Mouse (Mus musculus): Measurements from ENCODE around the gene Ctdnep1. TPM values are rescaled to one million over a fixed set of nuclear protein-coding genes. Genes with fewer than 3 reads are reported as not detected.
A peak's percentile ranks its signal among the peaks of the same experiment; 100 is the strongest.

Gene Ctdnep1
- polyA plus RNA-seq, 1 experiment from 2014 or later: 20.6 TPM

DNA sequence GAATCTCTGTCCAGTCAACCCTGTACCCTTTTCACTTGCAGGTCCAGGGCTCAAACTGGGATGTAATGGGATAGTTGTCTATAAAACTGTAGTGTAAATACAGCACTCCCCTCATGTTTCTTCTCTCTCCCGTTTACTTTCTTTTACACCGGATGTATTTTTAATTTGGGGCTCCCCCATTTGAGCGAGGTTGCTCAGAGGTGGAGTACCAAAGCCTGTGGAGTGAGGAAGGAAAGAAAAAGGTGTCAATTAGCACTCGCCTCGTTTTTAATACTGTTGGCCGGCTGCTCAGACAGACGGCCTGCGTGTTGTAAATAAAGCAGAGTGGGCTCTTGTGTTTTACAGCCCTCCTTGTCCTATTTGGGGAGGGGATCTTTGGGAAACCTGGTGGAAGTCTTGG is 18.7 kb downstream of the Ctdnep1 start:
- H3K4me3 ChIP-seq (ENCODE audit: low read length): no peak overlapping the region

DNA sequence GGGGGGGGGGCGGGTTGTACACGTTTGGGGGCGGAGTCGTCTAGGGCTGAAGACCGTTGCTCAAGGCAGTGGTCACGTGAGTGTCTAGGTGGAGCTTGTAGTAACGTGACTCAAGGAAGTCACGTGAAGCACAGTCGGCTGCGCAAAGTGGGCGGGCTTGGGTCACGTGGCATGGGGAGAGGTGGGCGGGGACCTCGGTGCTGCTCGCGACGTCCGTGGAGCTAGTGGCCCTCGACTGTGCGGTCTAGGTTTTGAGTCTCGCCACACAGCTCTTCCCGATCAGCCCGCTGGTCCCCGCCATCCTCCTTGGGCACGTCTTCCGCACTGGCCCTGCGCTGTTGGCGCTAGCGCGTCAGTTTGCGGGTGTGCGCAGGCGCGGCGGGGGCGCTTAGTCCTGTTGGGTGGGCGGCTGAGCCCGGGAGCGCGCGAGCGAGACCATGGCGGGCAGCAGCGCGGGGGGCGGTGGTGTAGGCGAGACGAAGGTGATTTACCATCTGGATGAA is 19.5 kb downstream of the Ctdnep1 start, which contains the start of gene Dvl2:
Gene Dvl2 (plus strand): TSS at position 200 of the 503 bp plus-strand sequence.
- H3K9me3 ChIP-seq (ENCODE audit: control insufficient read depth, low read length): no peaks in the 10 kb centered on the region
- peak; percentile 60 for ATAC-seq (ENCODE audit: low read depth)
- H3K4me3 ChIP-seq (ENCODE audit: low read length): peak within 1 kb of the TSS; percentile 77
- H3K4me1 ChIP-seq (replicated peaks; ENCODE audit: control insufficient read depth, insufficient read depth, low read length): peaks cover 28% of the 10 kb centered on the region
- H3K27me3 ChIP-seq (ENCODE audit: control insufficient read depth, insufficient read depth, low read depth, low read length): no peaks in the 10 kb centered on the region
- WGBS: under 1% methylated on average over 47 of the region's 48 CpGs
- H3K36me3 ChIP-seq (ENCODE audit: control insufficient read depth, insufficient read depth, low read length): peaks cover 23% of the 10 kb centered on the region
- peak within 1 kb of the TSS; percentile 61 for H3K4me2 ChIP-seq (ENCODE audit: low read depth, low read length)
- H3K27ac ChIP-seq (ENCODE audit: low read length): peak within 1 kb of the TSS; percentile 94
- peak within 1 kb of the TSS; percentile 84 for H3K9ac ChIP-seq (ENCODE audit: low read length)

More for the DNA sequence above, 18.7 kb downstream of the Ctdnep1 start:
- Histone ChIP-seq H3K4me2 (ENCODE audit: low read depth, low read length) (no peak overlapping the region), H3K36me3 (ENCODE audit: control insufficient read depth, insufficient read depth, low read length) (peaks cover 23% of the 10 kb centered on the region), H3K4me1 (replicated peaks; ENCODE audit: control insufficient read depth, insufficient read depth, low read length) (peaks cover 28% of the 10 kb centered on the region), H3K27ac (ENCODE audit: low read length) (peak overlapping the region; percentile 51), H3K9me3 (ENCODE audit: control insufficient read depth, low read length) (no peaks in the 10 kb centered on the region), H3K27me3 (ENCODE audit: control insufficient read depth, insufficient read depth, low read depth, low read length) (no peaks in the 10 kb centered on the region), H3K9ac (ENCODE audit: low read length) (no peak overlapping the region)
- no peak for ATAC-seq (ENCODE audit: low read depth)
- 78% methylated on average over 8 of the region's 8 CpGs for WGBS

DNA sequence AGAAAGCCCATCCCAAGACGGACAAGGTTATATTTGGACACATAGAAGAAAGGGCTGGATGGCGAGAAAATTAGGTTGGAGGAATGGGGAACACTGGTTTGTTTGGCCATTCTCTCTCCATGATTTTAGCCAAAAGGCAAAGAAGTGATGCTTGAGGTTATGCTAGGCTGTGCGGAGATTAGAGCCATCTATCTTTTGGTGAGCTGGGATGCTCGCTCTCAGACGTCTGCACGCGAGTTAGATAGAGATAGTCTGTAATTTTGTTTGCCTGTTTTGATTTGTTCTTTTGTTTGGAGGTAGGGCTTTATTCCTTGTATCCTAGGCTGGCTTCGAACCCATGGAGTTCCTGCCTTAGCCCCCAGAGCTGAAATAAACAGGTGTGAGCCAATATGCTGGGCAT is 20.2 kb downstream of the Ctdnep1 start:
- 4% methylated on average over 8 of the region's 8 CpGs for WGBS
- peak overlapping the region; percentile 77 for H3K4me3 ChIP-seq (ENCODE audit: low read length)
- peak overlapping the region; percentile 94 for H3K27ac ChIP-seq (ENCODE audit: low read length)
- no peaks in the 10 kb centered on the region for H3K27me3 ChIP-seq (ENCODE audit: control insufficient read depth, insufficient read depth, low read depth, low read length)
- H3K4me2 ChIP-seq (ENCODE audit: low read depth, low read length): peak overlapping the region; percentile 61
- peaks cover 28% of the 10 kb centered on the region for H3K4me1 ChIP-seq (replicated peaks; ENCODE audit: control insufficient read depth, insufficient read depth, low read length)
- H3K36me3 ChIP-seq (ENCODE audit: control insufficient read depth, insufficient read depth, low read length): peaks cover 29% of the 10 kb centered on the region
- no peaks in the 10 kb centered on the region for H3K9me3 ChIP-seq (ENCODE audit: control insufficient read depth, low read length)
- ATAC-seq (ENCODE audit: low read depth): no peak
- peak overlapping the region; percentile 84 for H3K9ac ChIP-seq (ENCODE audit: low read length)

DNA sequence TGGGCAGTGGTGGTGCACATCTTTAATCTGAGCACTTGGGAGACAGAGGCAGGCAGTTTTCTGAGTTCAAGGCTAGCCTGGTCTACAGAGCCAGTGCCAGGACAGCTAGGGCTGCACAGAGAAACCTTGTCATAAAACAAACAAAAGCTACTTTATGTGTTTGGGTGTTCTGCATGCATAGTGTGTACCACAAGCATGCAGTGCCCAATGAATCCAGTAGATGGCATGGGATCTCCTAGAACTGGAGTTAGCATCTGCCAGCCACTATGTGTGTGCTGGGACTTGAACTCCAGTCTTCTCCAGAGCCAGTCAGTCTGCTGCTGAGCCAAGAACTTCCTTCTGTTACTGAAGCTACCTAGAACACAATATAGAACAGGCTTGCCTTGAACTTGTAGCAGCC is 20.9 kb downstream of the Ctdnep1 start:
- Histone ChIP-seq H3K27ac (ENCODE audit: low read length) (no peak overlapping the region), H3K9me3 (ENCODE audit: control insufficient read depth, low read length) (no peaks in the 10 kb centered on the region), H3K36me3 (ENCODE audit: control insufficient read depth, insufficient read depth, low read length) (peaks cover 35% of the 10 kb centered on the region), H3K4me3 (ENCODE audit: low read length) (peak overlapping the region; percentile 77), H3K4me2 (ENCODE audit: low read depth, low read length) (peak overlapping the region; percentile 61), H3K9ac (ENCODE audit: low read length) (peak overlapping the region; percentile 84; the same call in 1 of the 2 replicates), H3K27me3 (ENCODE audit: control insufficient read depth, insufficient read depth, low read depth, low read length) (no peaks in the 10 kb centered on the region), H3K4me1 (replicated peaks; ENCODE audit: control insufficient read depth, insufficient read depth, low read length) (peaks cover 28% of the 10 kb centered on the region)
- ATAC-seq (ENCODE audit: low read depth): no peak

DNA sequence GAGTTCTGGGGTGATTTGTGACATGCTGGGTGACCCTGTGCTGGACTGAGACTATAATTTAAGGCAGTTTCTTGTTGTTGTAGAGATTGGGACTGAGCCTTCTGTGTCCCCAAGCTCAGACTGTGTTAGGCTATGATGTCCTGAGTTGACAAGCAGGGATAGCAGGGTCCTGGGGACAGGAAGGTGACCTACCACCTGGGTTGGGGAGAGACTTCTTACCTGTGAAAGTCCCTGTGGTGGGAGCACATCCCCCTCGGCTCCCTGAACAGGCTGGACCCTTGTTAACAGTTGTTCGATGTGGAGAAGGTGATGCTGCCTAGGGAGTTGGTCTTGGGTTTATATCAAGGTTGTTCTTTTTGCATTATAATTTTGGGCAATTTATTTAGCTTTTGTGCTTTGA is 21.5 kb downstream of the Ctdnep1 start:
- Histone ChIP-seq H3K27me3 (ENCODE audit: control insufficient read depth, insufficient read depth, low read depth, low read length) (no peaks in the 10 kb centered on the region), H3K27ac (ENCODE audit: low read length) (no peak overlapping the region), H3K36me3 (ENCODE audit: control insufficient read depth, insufficient read depth, low read length) (peaks cover 41% of the 10 kb centered on the region), H3K4me3 (ENCODE audit: low read length) (no peak overlapping the region; the same call in 1 of the 2 replicates), H3K4me2 (ENCODE audit: low read depth, low read length) (peak overlapping the region; percentile 61), H3K4me1 (replicated peaks; ENCODE audit: control insufficient read depth, insufficient read depth, low read length) (peaks cover 26% of the 10 kb centered on the region), H3K9ac (ENCODE audit: low read length) (no peak overlapping the region), H3K9me3 (ENCODE audit: control insufficient read depth, low read length) (no peaks in the 10 kb centered on the region)
- WGBS: 81% methylated on average over 2 of the region's 2 CpGs
- no peak for ATAC-seq (ENCODE audit: low read depth)

DNA sequence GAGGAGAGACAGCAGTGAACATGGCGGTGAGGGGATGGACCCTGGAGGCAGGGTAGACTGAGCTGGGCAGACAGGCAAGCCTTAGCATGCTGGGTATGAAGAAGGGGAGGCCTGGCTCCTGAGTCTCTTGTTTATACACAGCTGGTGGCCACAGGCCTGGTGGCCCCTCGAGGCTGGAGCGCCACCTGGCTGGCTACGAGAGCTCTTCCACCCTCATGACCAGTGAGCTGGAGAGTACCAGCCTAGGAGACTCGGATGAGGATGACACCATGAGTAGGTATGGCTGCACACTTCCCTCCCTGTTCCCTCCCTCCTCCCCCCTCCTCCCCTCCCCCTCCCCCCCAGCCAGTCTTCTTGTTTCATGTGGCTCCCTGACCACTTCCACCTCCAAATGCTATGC is 24.6 kb downstream of the Ctdnep1 start:
- Histone ChIP-seq H3K27me3 (ENCODE audit: control insufficient read depth, insufficient read depth, low read depth, low read length) (no peaks in the 10 kb centered on the region), H3K4me3 (ENCODE audit: low read length) (no peak overlapping the region), H3K9ac (ENCODE audit: low read length) (no peak overlapping the region), H3K27ac (ENCODE audit: low read length) (no peak overlapping the region), H3K4me2 (ENCODE audit: low read depth, low read length) (no peak overlapping the region), H3K9me3 (ENCODE audit: control insufficient read depth, low read length) (no peaks in the 10 kb centered on the region), H3K4me1 (replicated peaks; ENCODE audit: control insufficient read depth, insufficient read depth, low read length) (peaks cover 15% of the 10 kb centered on the region), H3K36me3 (ENCODE audit: control insufficient read depth, insufficient read depth, low read length) (peaks cover 46% of the 10 kb centered on the region)
- no peak for ATAC-seq (ENCODE audit: low read depth)
- WGBS: 62% methylated on average over 5 of the region's 5 CpGs

DNA sequence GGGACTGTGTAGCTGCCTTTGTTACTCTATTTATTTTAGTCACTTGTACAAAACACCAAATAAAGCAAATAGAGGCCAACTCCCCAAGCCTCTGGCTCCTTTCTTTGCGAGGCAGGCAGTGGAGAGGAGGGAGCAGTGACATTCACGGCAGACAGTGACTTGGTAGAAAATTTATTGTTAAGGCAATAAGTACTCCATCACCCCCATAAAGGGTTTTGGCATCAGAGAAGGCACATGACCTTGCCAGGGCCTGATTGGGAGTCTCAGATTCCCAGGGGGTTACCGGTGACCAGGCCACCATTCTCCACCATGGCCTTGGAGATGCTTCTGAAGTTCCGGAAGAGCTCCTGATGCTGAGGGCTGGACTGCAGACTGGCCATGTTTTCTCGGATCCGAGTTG is 29.1 kb downstream of the Ctdnep1 start:
- Histone ChIP-seq H3K9me3 (ENCODE audit: control insufficient read depth, low read length) (no peaks in the 10 kb centered on the region), H3K36me3 (ENCODE audit: control insufficient read depth, insufficient read depth, low read length) (peaks cover 68% of the 10 kb centered on the region), H3K4me2 (ENCODE audit: low read depth, low read length) (no peak overlapping the region), H3K4me1 (replicated peaks; ENCODE audit: control insufficient read depth, insufficient read depth, low read length) (peaks cover 9% of the 10 kb centered on the region), H3K9ac (ENCODE audit: low read length) (no peak overlapping the region), H3K27ac (ENCODE audit: low read length) (no peak overlapping the region), H3K4me3 (ENCODE audit: low read length) (no peak overlapping the region), H3K27me3 (ENCODE audit: control insufficient read depth, insufficient read depth, low read depth, low read length) (no peaks in the 10 kb centered on the region)
- no peak for ATAC-seq (ENCODE audit: low read depth)
- WGBS: 81% methylated on average over 6 of the region's 6 CpGs

DNA sequence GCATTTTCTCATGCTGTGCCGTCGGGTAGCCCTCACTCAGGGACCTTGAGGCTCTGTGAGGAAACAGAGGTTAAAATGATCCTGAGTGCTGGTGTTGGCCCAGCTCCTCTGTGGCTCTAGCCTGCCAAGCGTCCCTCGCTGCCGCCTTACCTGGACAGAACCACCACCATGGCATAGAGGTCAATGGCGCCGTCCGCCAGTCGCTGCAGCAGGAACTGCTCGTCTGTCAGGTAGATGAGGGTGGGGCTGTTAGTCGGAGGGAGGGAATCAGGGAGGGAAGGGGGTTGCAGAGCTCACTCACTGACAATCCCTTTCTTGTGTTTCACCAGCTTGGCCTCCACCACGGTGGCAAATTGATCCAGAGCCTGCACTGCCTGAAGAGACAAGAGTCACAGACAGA is 29.6 kb downstream of the Ctdnep1 start:
- Histone ChIP-seq H3K4me1 (replicated peaks; ENCODE audit: control insufficient read depth, insufficient read depth, low read length) (peaks cover 9% of the 10 kb centered on the region), H3K9ac (ENCODE audit: low read length) (no peak overlapping the region), H3K27me3 (ENCODE audit: control insufficient read depth, insufficient read depth, low read depth, low read length) (no peaks in the 10 kb centered on the region), H3K27ac (ENCODE audit: low read length) (no peak overlapping the region), H3K4me2 (ENCODE audit: low read depth, low read length) (no peak overlapping the region), H3K36me3 (ENCODE audit: control insufficient read depth, insufficient read depth, low read length) (peaks cover 65% of the 10 kb centered on the region), H3K4me3 (ENCODE audit: low read length) (no peak overlapping the region), H3K9me3 (ENCODE audit: control insufficient read depth, low read length) (no peaks in the 10 kb centered on the region)
- 81% methylated on average over 12 of the region's 12 CpGs for WGBS
- ATAC-seq (ENCODE audit: low read depth): no peak

DNA sequence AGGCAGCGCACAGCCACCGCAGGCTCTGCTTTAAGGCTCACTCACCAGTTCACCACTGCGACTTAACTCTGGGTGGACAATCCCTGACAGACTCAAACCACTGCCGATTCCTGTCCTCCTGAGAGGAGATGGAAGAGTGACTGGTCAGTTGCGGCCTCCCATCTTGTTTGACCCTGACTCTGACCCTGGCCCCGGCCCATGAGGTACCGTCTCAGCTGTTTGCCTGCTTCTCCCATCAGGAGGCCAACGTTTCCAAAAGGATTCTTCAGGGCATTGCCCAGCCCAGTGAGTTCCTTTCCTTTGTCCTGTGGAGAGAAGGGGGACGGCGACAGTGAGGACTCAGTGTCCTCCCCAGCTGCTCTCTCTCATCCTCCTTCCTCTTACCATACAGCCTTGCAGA is 30.0 kb downstream of the Ctdnep1 start:
- 85% methylated on average over 10 of the region's 10 CpGs for WGBS
- no peak for ATAC-seq (ENCODE audit: low read depth)
- Histone ChIP-seq H3K9ac (ENCODE audit: low read length) (no peak overlapping the region), H3K4me3 (ENCODE audit: low read length) (no peak overlapping the region), H3K9me3 (ENCODE audit: control insufficient read depth, low read length) (no peaks in the 10 kb centered on the region), H3K4me1 (replicated peaks; ENCODE audit: control insufficient read depth, insufficient read depth, low read length) (peaks cover 9% of the 10 kb centered on the region), H3K27me3 (ENCODE audit: control insufficient read depth, insufficient read depth, low read depth, low read length) (no peaks in the 10 kb centered on the region), H3K4me2 (ENCODE audit: low read depth, low read length) (no peak overlapping the region), H3K27ac (ENCODE audit: low read length) (no peak overlapping the region), H3K36me3 (ENCODE audit: control insufficient read depth, insufficient read depth, low read length) (peaks cover 62% of the 10 kb centered on the region)

DNA sequence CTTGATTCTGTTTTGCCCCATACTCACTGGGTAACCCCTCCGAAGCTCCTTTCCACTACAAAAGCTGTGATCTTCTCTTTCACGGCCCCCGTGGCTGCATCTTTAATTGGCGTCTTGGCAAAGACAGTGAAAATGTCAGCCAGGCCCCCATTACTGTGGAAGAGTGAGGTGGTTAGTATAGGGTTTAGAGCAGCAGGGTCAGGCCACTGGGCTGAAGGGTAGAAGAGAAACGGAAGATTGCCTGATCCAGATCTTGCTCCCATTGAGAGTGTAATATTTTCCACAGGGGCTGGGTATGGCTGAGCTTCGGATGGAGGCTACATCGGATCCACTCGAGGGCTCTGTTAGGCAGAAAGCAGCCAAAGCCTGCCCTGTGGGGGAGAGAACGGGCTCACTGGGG is 32.0 kb downstream of the Ctdnep1 start:
- 77% methylated on average over 9 of the region's 9 CpGs for WGBS
- Histone ChIP-seq H3K27me3 (ENCODE audit: control insufficient read depth, insufficient read depth, low read depth, low read length) (no peaks in the 10 kb centered on the region), H3K4me2 (ENCODE audit: low read depth, low read length) (no peak overlapping the region), H3K9me3 (ENCODE audit: control insufficient read depth, low read length) (no peaks in the 10 kb centered on the region), H3K36me3 (ENCODE audit: control insufficient read depth, insufficient read depth, low read length) (peaks cover 44% of the 10 kb centered on the region), H3K4me3 (ENCODE audit: low read length) (no peak overlapping the region), H3K4me1 (replicated peaks; ENCODE audit: control insufficient read depth, insufficient read depth, low read length) (peaks cover 16% of the 10 kb centered on the region), H3K27ac (ENCODE audit: low read length) (no peak overlapping the region), H3K9ac (ENCODE audit: low read length) (no peak overlapping the region)
- ATAC-seq (ENCODE audit: low read depth): no peak
